Mouse (Mus musculus): ENCODE results near the gene Pom121. TPM values are rescaled to one million over a fixed set of nuclear protein-coding genes. Genes with fewer than 3 reads are reported as not detected.

Pom121 gene
- polyA plus RNA-seq, 1 experiment from 2014 or later: 19.1 TPM

DNA sequence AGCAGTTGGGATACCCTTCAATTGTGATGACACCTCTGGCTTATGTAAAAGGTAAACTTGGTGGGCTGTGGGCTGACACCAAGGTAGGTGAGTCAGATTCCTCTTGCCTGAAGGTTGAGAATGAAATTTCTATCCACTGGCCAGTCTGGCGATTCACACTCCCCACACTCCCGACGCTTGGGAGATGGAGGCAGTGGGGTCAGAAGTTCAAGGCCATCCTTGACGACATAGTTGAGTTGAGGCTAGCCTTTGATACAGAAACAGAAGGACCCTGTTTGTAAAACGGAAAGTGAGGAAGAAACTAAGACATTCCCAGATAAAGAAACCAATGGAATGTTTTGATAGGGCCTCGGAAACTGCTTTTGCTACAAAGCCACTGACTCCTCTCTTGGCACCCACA is 5.0 kb upstream of the Pom121 start:
- no peak for ATAC-seq (ENCODE audit: insufficient number of reproducible peaks, insufficient read depth, low FRiP score, low TSS enrichment, low read depth)
- H3K4me1 ChIP-seq (replicated peaks): no peaks in the 10 kb centered on the region
- H3K27me3 ChIP-seq: no peaks in the 10 kb centered on the region
- no peaks in the 10 kb centered on the region for H3K36me3 ChIP-seq
- no peak overlapping the region for H3K27ac ChIP-seq
- no peaks in the 10 kb centered on the region for H3K9me3 ChIP-seq
- H3K9ac ChIP-seq (replicated peaks): no peak overlapping the region
- WGBS: 62% methylated on average over 6 of the region's 6 CpGs
- no peak overlapping the region for H3K4me3 ChIP-seq (replicated peaks)
- H3K4me2 ChIP-seq: no peak overlapping the region

DNA sequence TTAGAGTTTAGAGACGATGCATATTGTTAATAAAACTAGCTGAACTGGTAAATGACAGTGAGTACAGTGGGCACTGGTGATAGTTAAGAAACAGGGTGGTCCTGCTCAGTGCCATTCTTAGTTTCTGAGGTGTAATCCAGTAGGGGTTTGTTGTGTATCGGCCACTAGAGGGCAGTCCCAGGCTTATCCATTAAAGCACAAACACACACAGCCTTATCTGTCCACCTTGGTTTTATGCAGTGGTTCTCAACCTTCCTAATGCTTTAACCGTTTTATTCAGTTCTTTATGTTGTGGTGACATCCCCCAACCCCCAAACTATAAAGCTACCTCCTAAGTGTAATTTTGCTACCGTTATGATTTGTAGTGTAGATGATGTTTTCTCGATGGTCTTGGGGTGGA is 1.5 kb upstream of the Pom121 start:
- Histone ChIP-seq H3K4me1 (replicated peaks) (peaks cover 9% of the 10 kb centered on the region), H3K4me2 (no peak overlapping the region), H3K27ac (no peak overlapping the region), H3K4me3 (replicated peaks) (no peak overlapping the region), H3K9me3 (no peaks in the 10 kb centered on the region), H3K27me3 (no peaks in the 10 kb centered on the region), H3K9ac (replicated peaks) (no peak overlapping the region), H3K36me3 (peaks cover 15% of the 10 kb centered on the region)
- no peak for ATAC-seq (ENCODE audit: insufficient number of reproducible peaks, insufficient read depth, low FRiP score, low TSS enrichment, low read depth)
- WGBS: 56% methylated on average over 5 of the region's 5 CpGs

DNA sequence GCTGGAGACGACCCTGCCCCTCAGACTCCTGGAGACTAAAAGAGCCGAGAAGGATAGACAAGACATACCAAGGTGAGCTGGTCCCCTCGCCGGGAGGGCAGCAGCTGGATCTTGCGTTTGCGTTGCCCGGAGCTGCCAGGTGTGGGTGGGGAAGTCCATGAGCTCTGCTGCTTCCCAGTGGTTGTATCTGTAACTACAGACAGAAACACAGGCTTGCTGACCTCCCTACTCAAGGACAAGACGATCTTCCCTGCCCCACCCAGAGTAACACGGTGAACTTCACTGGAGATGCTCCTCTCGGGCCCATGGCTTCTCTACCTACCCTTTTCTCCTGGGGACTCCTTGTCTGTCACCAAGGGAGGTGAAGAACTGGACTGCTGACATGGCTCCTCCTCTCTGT is 10.6 kb downstream of the Pom121 start:
- Histone ChIP-seq H3K27me3 (no peaks in the 10 kb centered on the region), H3K9ac (replicated peaks) (no peak overlapping the region), H3K9me3 (no peaks in the 10 kb centered on the region), H3K4me3 (replicated peaks) (no peak overlapping the region), H3K36me3 (peaks cover 97% of the 10 kb centered on the region), H3K4me2 (no peak overlapping the region), H3K4me1 (replicated peaks) (no peaks in the 10 kb centered on the region), H3K27ac (no peak overlapping the region)
- no peak for ATAC-seq (ENCODE audit: insufficient number of reproducible peaks, insufficient read depth, low FRiP score, low TSS enrichment, low read depth)
- 83% methylated on average over 10 of the region's 10 CpGs for whole genome bisulfite sequencing

DNA sequence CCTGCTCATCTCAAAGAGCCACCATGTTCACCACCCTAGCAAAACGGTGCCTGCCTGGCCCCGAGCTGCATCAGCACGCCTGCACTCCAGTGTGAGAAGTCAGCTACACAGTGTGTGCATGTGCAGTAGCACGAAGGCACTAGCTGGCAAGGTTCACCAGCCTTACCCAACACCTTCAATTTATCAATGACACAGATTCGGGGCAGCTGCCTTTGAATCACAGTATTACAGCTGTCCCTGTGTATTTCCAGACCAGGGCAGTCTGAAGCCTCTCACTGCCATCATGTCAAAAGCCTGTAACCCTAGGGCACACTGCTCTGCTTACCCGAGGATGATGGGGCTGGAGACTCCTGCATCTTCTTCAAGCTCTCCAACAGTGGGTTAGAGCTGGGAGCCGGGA is 11.6 kb downstream of the Pom121 start:
- Histone ChIP-seq H3K36me3 (peaks cover 97% of the 10 kb centered on the region), H3K4me1 (replicated peaks) (no peaks in the 10 kb centered on the region), H3K9ac (replicated peaks) (no peak overlapping the region), H3K27ac (no peak overlapping the region), H3K9me3 (no peaks in the 10 kb centered on the region), H3K4me3 (replicated peaks) (no peak overlapping the region), H3K4me2 (no peak overlapping the region), H3K27me3 (no peaks in the 10 kb centered on the region)
- WGBS: 93% methylated on average over 7 of the region's 7 CpGs
- ATAC-seq (ENCODE audit: insufficient number of reproducible peaks, insufficient read depth, low FRiP score, low TSS enrichment, low read depth): no peak

DNA sequence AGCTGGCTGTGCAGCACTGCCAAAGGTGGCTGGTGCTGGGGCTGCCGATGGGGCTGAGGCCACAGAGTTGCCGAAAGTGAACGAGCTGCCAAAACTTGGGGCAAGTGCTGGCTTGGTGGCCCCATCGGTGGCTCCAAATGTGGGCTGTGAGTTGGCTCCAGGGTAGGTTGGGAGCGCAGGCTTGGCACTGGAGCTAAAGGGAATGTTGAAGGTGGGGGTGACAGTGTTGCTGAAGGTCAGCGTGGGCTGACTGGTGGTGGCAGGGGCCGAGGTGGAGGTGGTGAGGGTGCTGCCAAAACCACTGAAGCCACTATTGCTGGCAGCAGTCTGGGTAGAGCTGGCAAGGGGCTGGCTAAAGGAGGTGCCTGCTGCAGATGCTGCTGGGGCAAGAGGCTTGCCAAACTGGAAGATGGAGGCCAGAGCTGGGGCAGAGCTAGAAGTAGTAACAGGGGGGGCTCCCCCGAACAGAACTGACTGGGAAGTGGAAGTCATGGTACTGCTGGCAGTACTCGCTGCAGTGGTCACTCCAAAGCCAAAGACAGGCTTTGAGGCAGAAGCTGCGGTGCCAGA is 12.9 kb downstream of the Pom121 start:
- H3K9me3 ChIP-seq: no peaks in the 10 kb centered on the region
- H3K9ac ChIP-seq (replicated peaks): no peak overlapping the region
- no peak overlapping the region for H3K4me3 ChIP-seq (replicated peaks)
- no peak overlapping the region for H3K27ac ChIP-seq
- no peaks in the 10 kb centered on the region for H3K4me1 ChIP-seq (replicated peaks)
- no peak for ATAC-seq (ENCODE audit: insufficient number of reproducible peaks, insufficient read depth, low FRiP score, low TSS enrichment, low read depth)
- H3K36me3 ChIP-seq: peaks cover 97% of the 10 kb centered on the region
- H3K4me2 ChIP-seq: no peak overlapping the region
- no peaks in the 10 kb centered on the region for H3K27me3 ChIP-seq
- 93% methylated on average over 10 of the region's 10 CpGs for WGBS

DNA sequence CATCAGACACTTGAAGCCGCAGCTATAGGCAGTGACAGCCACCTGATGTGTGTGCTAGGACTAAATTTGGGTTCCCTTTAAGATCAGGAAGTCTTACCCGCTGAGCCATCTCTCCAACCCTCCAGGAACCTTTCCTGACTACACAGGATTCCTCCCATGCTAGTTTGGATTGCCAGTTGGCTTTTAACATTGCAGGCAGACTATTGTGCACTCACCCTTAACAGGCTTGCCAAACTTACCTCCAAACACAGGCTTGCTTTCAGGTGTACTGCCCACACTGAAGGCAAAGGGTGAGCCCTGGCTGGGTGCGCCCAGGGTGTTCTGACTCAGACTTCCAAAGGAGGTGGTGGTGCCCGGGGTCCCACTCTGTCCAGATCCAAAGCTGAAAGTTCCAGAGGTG is 13.7 kb downstream of the Pom121 start:
- no peak overlapping the region for H3K9ac ChIP-seq (replicated peaks)
- no peaks in the 10 kb centered on the region for H3K4me1 ChIP-seq (replicated peaks)
- no peak overlapping the region for H3K4me2 ChIP-seq
- H3K9me3 ChIP-seq: no peaks in the 10 kb centered on the region
- peaks cover 100% of the 10 kb centered on the region for H3K36me3 ChIP-seq
- WGBS: 91% methylated on average over 4 of the region's 4 CpGs
- H3K27ac ChIP-seq: no peak overlapping the region
- H3K4me3 ChIP-seq (replicated peaks): no peak overlapping the region
- ATAC-seq (ENCODE audit: insufficient number of reproducible peaks, insufficient read depth, low FRiP score, low TSS enrichment, low read depth): no peak
- no peaks in the 10 kb centered on the region for H3K27me3 ChIP-seq

DNA sequence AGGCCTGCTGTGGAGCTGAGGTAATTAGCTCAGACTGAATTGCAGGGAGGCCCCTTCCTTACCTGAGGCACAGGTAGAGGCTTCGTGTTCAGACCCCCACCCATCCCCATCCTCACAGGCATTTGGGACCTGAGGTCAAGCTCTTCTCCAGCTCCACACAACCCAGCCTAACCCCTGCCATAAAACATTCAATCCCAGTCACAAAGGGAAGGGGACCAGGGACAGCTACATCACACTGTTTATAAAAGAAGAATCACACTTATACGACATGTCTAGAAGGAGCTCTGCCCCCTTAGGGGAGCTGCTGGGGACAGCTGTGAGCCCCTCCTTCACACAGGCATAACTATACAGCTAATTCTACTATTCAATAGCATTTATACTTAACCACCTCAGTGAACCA is 18.0 kb downstream of the Pom121 start:
- H3K27ac ChIP-seq: no peak overlapping the region
- no peak overlapping the region for H3K4me2 ChIP-seq
- H3K4me1 ChIP-seq (replicated peaks): no peaks in the 10 kb centered on the region
- H3K27me3 ChIP-seq: no peaks in the 10 kb centered on the region
- no peaks in the 10 kb centered on the region for H3K9me3 ChIP-seq
- peaks cover 98% of the 10 kb centered on the region for H3K36me3 ChIP-seq
- ATAC-seq (ENCODE audit: insufficient number of reproducible peaks, insufficient read depth, low FRiP score, low TSS enrichment, low read depth): no peak
- no peak overlapping the region for H3K9ac ChIP-seq (replicated peaks)
- H3K4me3 ChIP-seq (replicated peaks): no peak overlapping the region
- 63% methylated on average over 2 of the region's 2 CpGs for WGBS

DNA sequence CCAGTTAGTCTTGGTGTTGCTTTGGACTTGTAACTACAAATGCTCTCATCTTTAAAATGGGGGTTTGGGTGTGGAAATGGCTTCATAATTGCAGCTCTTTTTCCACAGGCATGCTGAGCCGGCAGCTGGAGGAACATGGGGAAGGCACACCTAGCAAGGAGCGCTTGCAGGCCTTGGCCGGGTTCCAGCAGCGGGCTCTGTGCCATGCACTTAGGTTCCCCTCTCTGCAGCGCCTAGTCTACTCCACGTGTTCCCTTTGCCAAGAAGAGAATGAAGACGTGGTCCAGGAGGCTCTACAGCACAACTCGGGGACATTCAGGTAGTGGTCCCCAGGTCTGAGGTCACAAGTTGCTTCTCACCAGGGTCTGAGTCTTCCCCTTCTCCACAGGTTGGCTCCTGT is 19.2 kb downstream of the Pom121 start:
- Histone ChIP-seq H3K4me2 (no peak overlapping the region), H3K27me3 (no peaks in the 10 kb centered on the region), H3K27ac (no peak overlapping the region), H3K36me3 (peaks cover 89% of the 10 kb centered on the region), H3K4me1 (replicated peaks) (peaks cover 8% of the 10 kb centered on the region), H3K9me3 (no peaks in the 10 kb centered on the region), H3K4me3 (replicated peaks) (no peak overlapping the region), H3K9ac (replicated peaks) (no peak overlapping the region)
- no peak for ATAC-seq (ENCODE audit: insufficient number of reproducible peaks, insufficient read depth, low FRiP score, low TSS enrichment, low read depth)
- WGBS: 88% methylated on average over 8 of the region's 8 CpGs

DNA sequence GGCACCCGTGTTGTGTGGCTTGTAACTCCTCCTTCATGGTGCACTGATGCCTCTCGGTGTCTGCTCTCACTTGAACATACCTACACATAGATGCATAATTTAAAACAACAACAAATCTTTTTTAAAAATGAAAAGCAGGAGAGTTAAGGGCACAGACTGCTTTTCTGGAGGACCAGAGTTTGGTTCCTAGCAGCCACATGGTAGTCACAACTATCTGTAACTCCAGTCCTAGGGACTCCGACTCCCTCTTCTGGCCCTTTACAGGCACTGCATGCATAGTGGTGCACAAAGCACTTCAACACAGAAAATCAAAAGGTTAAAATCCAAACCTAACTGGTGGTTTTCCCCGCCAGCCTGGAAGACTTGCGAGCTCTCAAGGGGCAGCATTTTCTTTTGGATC is 20.7 kb downstream of the Pom121 start:
- H3K9me3 ChIP-seq: no peaks in the 10 kb centered on the region
- ATAC-seq (ENCODE audit: insufficient number of reproducible peaks, insufficient read depth, low FRiP score, low TSS enrichment, low read depth): no peak
- H3K4me2 ChIP-seq: no peak overlapping the region
- 92% methylated on average over 5 of the region's 5 CpGs for WGBS
- no peaks in the 10 kb centered on the region for H3K27me3 ChIP-seq
- H3K9ac ChIP-seq (replicated peaks): no peak overlapping the region
- H3K4me1 ChIP-seq (replicated peaks): peaks cover 12% of the 10 kb centered on the region
- peaks cover 74% of the 10 kb centered on the region for H3K36me3 ChIP-seq
- H3K27ac ChIP-seq: no peak overlapping the region
- no peak overlapping the region for H3K4me3 ChIP-seq (replicated peaks)

DNA sequence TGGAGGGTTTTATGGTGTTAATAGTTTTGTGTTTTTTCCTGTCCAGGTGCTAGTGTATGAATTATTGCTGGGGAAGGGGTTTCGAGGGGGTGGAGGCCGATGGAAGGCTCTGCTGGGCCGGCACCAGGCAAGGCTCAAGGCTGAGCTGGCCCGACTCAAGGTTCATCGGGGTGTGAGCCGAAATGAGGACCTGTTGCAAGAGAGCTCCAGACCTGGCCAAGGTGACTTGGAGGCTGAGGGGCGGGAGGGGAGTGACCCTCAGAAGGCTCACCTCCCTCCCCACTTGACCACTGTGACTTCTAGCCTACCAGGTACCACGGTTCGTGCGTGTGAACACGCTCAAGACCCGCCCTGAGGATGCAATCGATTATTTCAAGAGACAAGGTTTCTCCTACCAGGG is 23.2 kb downstream of the Pom121 start:
- Histone ChIP-seq H3K27me3 (0 out of 2 replicates have a peak, but pooled peaks cover 2% of the 10 kb centered on the region), H3K4me3 (replicated peaks) (0 out of 2 replicates have a peak overlapping the region, but pooled peaks have one; percentile 92), H3K27ac (no peak overlapping the region), H3K36me3 (peaks cover 49% of the 10 kb centered on the region), H3K4me1 (replicated peaks) (peaks cover 12% of the 10 kb centered on the region), H3K4me2 (peak overlapping the region; percentile 86; the same call in 1 of the 2 replicates), H3K9me3 (no peaks in the 10 kb centered on the region), H3K9ac (replicated peaks) (0 out of 2 replicates have a peak overlapping the region, but pooled peaks have one; percentile 90)
- 91% methylated on average over 13 of the region's 13 CpGs for WGBS
- no peak for ATAC-seq (ENCODE audit: insufficient number of reproducible peaks, insufficient read depth, low FRiP score, low TSS enrichment, low read depth)

DNA sequence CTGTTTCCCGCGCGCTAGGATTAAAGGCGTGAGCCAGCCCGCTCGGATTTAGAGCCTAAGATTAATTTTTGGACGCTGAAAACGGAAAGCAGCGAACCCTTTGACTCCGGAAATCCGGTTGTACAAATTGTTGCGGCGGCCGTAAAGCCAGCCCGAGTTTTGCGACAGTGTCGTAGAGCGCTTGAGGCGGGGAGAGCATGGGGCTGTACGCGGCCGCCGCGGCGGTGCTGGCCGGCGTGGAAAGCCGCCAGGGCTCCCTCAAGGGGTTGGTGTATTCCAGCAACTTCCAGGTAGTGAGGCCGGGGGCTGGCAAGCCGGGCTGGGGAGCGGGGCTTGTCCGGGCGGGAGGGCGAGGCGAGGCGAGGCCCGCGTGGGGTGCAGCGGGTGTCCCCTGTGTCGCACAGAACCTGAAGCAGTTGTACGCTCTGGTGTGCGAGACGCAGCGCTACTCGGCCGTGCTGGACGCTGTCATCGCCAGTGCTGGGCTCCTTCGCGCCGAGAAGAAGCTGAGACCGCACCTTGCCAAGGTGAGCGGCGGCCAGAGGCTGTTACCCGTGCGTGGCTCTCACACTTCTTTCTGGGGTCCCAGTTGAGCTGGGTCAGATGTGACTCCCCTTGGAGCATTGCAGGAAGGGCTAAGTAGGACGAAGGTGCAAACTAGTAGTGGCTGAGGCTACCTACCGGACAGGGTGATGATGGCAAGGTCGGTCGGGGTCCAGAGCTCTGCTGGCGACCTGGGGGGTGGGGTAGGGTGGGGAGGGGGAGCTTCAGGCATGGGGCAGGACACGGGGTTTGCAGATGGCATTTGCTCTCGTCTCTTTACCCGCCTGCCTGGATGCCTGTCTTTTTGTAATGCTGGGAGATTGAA is 24.3 kb downstream of the Pom121 start, which contains the start of gene Nsun5:
Gene Nsun5 (plus strand): TSS at position 167 of the 868 bp plus-strand sequence.
- under 1% methylated on average over 64 of the region's 64 CpGs for WGBS
- Histone ChIP-seq H3K4me1 (replicated peaks) (peaks cover 12% of the 10 kb centered on the region), H3K27ac (peak within 1 kb of the TSS; percentile 87), H3K4me2 (peak within 1 kb of the TSS; percentile 86), H3K9me3 (no peaks in the 10 kb centered on the region), H3K36me3 (peaks cover 38% of the 10 kb centered on the region), H3K27me3 (peaks cover 10% of the 10 kb centered on the region; the same call in 1 of the 2 replicates), H3K4me3 (replicated peaks) (peak within 1 kb of the TSS; percentile 92), H3K9ac (replicated peaks) (peak within 1 kb of the TSS; percentile 90)
- peak; percentile 64; the same call in 1 of the 2 replicates for ATAC-seq (ENCODE audit: insufficient number of reproducible peaks, insufficient read depth, low FRiP score, low TSS enrichment, low read depth)
